Mouse (Mus musculus) embryonic fibroblast, embryonic 13.5 days (primary cell): ENCODE data around the gene Nipa2.

Experiments used
- CTCF ChIP-seq: IDR thresholded peaks from 2 replicates; pipeline ENCODE4 v1.5.1; 2011; ENCODE audit warnings: mild to moderate bottlenecking, control low read depth, low read length, moderate library complexity, borderline replicate concordance; ENCODE audit not compliant: insufficient read depth
- POLR2A ChIP-seq: IDR thresholded peaks from 2 replicates; pipeline ENCODE4 v1.6.1; 2011; ENCODE audit warnings: low read depth, mild to moderate bottlenecking, control low read depth, low read length, moderate library complexity

DNA sequence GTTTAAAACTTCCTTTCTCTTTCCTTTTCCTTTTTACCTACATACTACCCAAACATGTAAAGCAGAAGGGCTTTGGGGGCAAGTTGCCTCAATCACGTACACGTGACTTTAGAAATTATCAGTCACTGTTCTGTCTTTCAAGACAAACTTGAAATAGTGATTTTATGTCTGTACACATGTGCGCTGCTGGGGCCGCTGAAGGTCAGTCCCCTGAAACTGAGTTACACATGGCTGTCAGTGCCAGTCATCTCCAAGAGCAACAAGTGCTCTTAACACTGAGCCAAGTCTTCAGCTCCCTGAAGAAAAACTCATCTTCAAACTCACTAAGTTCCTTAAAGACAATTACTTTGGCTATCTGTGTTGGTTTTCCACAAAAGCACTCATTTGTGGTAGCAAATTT lies 4.4 kb downstream of the Nipa2 start:
- TF ChIP-seq POLR2A (no peak), CTCF (no peak)
